ENCODE assay signal across 21 mouse cellular contexts in genomic region chr4:126117116-126117515, GRCm38 (mm10). TPM values are rescaled to one million over a fixed set of nuclear protein-coding genes. Genes with fewer than 3 reads are reported as not detected.
DNase-seq lines count a peak whose midpoint lies in the region; ATAC-seq and TF ChIP-seq lines count a peak whose summit lies in the region.
"Had no signal": no experiment of that assay in that cellular context is flagged by ENCODE, and none has a peak within 500 bp of the region (broad histone marks: within the 10 kb centered on the region; RNA-seq: fewer than 3 reads in every experiment).

No protein-coding gene starts in this region.

- peaks cover 17% of the 10 kb centered on the region; the same call in 1 of the 2 replicates for H3K4me1 ChIP-seq in forebrain, embryonic 13.5 days
- peaks cover 3% of the 10 kb centered on the region; the same call in 1 of the 2 replicates for H3K4me1 ChIP-seq in forebrain, postnatal 0 days (ENCODE audit: insufficient read depth)
- peaks cover 40% of the 10 kb centered on the region for H3K4me1 ChIP-seq in liver, adult 2 months (ENCODE audit: control insufficient read depth, insufficient read depth, low read length)
- peaks cover 13% of the 10 kb centered on the region for H3K4me1 ChIP-seq in liver, embryonic 11.5 days (replicated peaks; ENCODE audit: control insufficient read depth, insufficient read depth, low read length)

- no peak for TF ChIP-seq CTCF in forebrain, postnatal 0 days (IDR thresholded peaks at IDR 0.05; ENCODE audit: low read depth)
- no peak for TF ChIP-seq CTCF in liver, adult 2 months (IDR thresholded peaks at IDR 0.05; ENCODE audit: low read depth, low read length)

- peak overlapping the region; percentile 19; the same call in 1 of the 2 replicates for H3K27ac ChIP-seq in forebrain, embryonic 13.5 days
- no peak overlapping the region for H3K27ac ChIP-seq in forebrain, postnatal 0 days (ENCODE audit: low read depth, low read length)
- no peak overlapping the region for H3K27ac ChIP-seq in liver, adult 2 months (replicated peaks; ENCODE audit: insufficient read depth, low read depth, low read length)
- H3K27ac ChIP-seq in liver, embryonic 11.5 days (ENCODE audit: low read depth, low read length), result no peak overlapping the region
- H3K27ac ChIP-seq: heart, adult 2 months; heart, embryonic 13.5 days; liver, embryonic 12.5 days; midbrain, embryonic 12.5 days had no signal

- H3K4me2 ChIP-seq in forebrain, embryonic 13.5 days, result no peak overlapping the region
- no peak overlapping the region for H3K4me2 ChIP-seq in forebrain, postnatal 0 days (ENCODE audit: low read depth)
- H3K4me2 ChIP-seq in liver, embryonic 11.5 days, result no peak overlapping the region
- H3K4me2 ChIP-seq: heart, embryonic 13.5 days; hindbrain, embryonic 13.5 days; liver, embryonic 12.5 days; midbrain, embryonic 12.5 days had no signal

- 83% methylated on average over 8 of the region's 8 CpGs for whole genome bisulfite sequencing in forebrain, embryonic 13.5 days
- WGBS in forebrain, postnatal 0 days, result 63% methylated on average over 8 of the region's 8 CpGs
- 70% methylated on average over 8 of the region's 8 CpGs for WGBS in liver, adult 2 months
- WGBS in liver, embryonic 11.5 days, result 88% methylated on average over 8 of the region's 8 CpGs

- DNase-seq in adrenal gland, postnatal 10 days, result peak; percentile 34
- DNase-seq in adrenal gland, adult 8-10 months, result no peak
- DNase-seq in forebrain, postnatal 0 days, result no peak
- DNase-seq in liver, adult 2 months (ENCODE audit: extremely low read depth, low read depth, low spot score), result peak; percentile 74
- DNase-seq in liver, embryonic 11.5 days (ENCODE audit: low spot score), result no peak
- DNase-seq in retina, postnatal 1 day, result peak; percentile 21
- DNase-seq in retina, embryonic 14.5 days (ENCODE audit: low spot score), result no peak
- DNase-seq: adrenal gland, postnatal 25 days; gastrocnemius, postnatal 36 days; heart, adult 2 months; kidney, adult 2 months; kidney, postnatal 10 days; lung, adult 2 months had no signal

- H3K9me3 ChIP-seq in forebrain, embryonic 13.5 days (replicated peaks), result peaks cover 11% of the 10 kb centered on the region; the same call in 1 of the 2 replicates
- H3K9me3 ChIP-seq in forebrain, postnatal 0 days (ENCODE audit: low read length), result no peaks in the 10 kb centered on the region
- H3K9me3 ChIP-seq in liver, embryonic 11.5 days (ENCODE audit: control insufficient read depth, low read length), result no peaks in the 10 kb centered on the region
- H3K9me3 ChIP-seq: liver, embryonic 12.5 days had no signal

- peaks cover 20% of the 10 kb centered on the region for H3K36me3 ChIP-seq in forebrain, embryonic 13.5 days (ENCODE audit: poor library complexity, severe bottlenecking)
- H3K36me3 ChIP-seq in forebrain, postnatal 0 days (ENCODE audit: insufficient read depth), result no peaks in the 10 kb centered on the region
- 0 out of 2 replicates have a peak, but pooled peaks cover 1% of the 10 kb centered on the region for H3K36me3 ChIP-seq in liver, adult 2 months (ENCODE audit: control insufficient read depth, insufficient read depth, low read length)
- H3K36me3 ChIP-seq in liver, embryonic 11.5 days (ENCODE audit: control insufficient read depth, insufficient read depth, low read length), result peaks cover 3% of the 10 kb centered on the region; the same call in 1 of the 2 replicates

- H3K9ac ChIP-seq in forebrain, embryonic 13.5 days, result no peak overlapping the region
- H3K9ac ChIP-seq in forebrain, postnatal 0 days, result no peak overlapping the region
- no peak overlapping the region for H3K9ac ChIP-seq in liver, adult 2 months (ENCODE audit: low read depth, low read length)
- no peak overlapping the region for H3K9ac ChIP-seq in liver, embryonic 11.5 days (ENCODE audit: low read depth, low read length)
- H3K9ac ChIP-seq: heart, embryonic 13.5 days; hindbrain, embryonic 13.5 days; liver, embryonic 12.5 days; midbrain, embryonic 12.5 days had no signal

- H3K4me3 ChIP-seq in forebrain, embryonic 13.5 days, result no peak overlapping the region
- no peak overlapping the region for H3K4me3 ChIP-seq in forebrain, postnatal 0 days (ENCODE audit: low read depth, low read length)
- H3K4me3 ChIP-seq in liver, adult 2 months (ENCODE audit: insufficient read depth, low read depth, low read length), result no peak overlapping the region
- H3K4me3 ChIP-seq in liver, embryonic 11.5 days (ENCODE audit: low read depth, low read length), result no peak overlapping the region
- H3K4me3 ChIP-seq: heart, adult 2 months; heart, embryonic 13.5 days; hindbrain, embryonic 13.5 days; liver, embryonic 12.5 days; midbrain, embryonic 12.5 days had no signal

- H3K79me2 ChIP-seq in liver, adult 2 months (ENCODE audit: control insufficient read depth, insufficient read depth, low read length), result peaks cover 33% of the 10 kb centered on the region; the same call in 1 of the 2 replicates

- no peak for ATAC-seq in forebrain, embryonic 13.5 days
- ATAC-seq in forebrain, postnatal 0 days, result no peak
- no peak for ATAC-seq in liver, embryonic 11.5 days (replicated peaks; ENCODE audit: low FRiP score)
- ATAC-seq: activated CD4-positive, CD25-positive, alpha-beta regulatory T cell, adult 4 months; forebrain, embryonic 14.5 days; liver, embryonic 12.5 days had no signal

- H3K27me3 ChIP-seq in forebrain, embryonic 13.5 days, result no peaks in the 10 kb centered on the region
- no peaks in the 10 kb centered on the region for H3K27me3 ChIP-seq in forebrain, postnatal 0 days (ENCODE audit: insufficient read depth, low read length)
- no peaks in the 10 kb centered on the region for H3K27me3 ChIP-seq in liver, adult 2 months (ENCODE audit: control insufficient read depth, insufficient read depth, low read length)
- H3K27me3 ChIP-seq in liver, embryonic 11.5 days (replicated peaks; ENCODE audit: control insufficient read depth, insufficient read depth, low read length), result no peaks in the 10 kb centered on the region
- H3K27me3 ChIP-seq: heart, embryonic 13.5 days; hindbrain, embryonic 13.5 days; liver, embryonic 12.5 days; midbrain, embryonic 12.5 days had no signal

- TF ChIP-seq POLR2A in liver, adult 2 months (IDR thresholded peaks at IDR 0.05; ENCODE audit: extremely low read depth, insufficient read depth, low read length), result no peak

RNA-seq across cellular contexts. Expression of gene Stk40, which starts 13.4 kb away (rescaled TPM):
- 10 to 100 TPM; 48.4 to 53.0 TPM for total RNA-seq in adrenal gland, postnatal 10 days (2021)
- total RNA-seq in adrenal gland, adult 8-10 months (2022), result 10 to 100 TPM; 33.9 to 38.7 (median 37.6) TPM
- polyA plus RNA-seq in forebrain, embryonic 13.5 days (2015; fragmentation: Nextera tagmentation; extraction: Ambion mirVana), result 34.2 and 36.1 TPM in 2 replicates
- total RNA-seq in forebrain, postnatal 0 days (2014; rRNA removed), result 11.7 and 19.6 TPM in 2 replicates
- polyA plus RNA-seq in forebrain, postnatal 0 days (2015; fragmentation: Nextera tagmentation; extraction: Ambion mirVana), result 13.3 and 14.9 TPM in 2 replicates
- total RNA-seq in liver, adult 2 months (2014; rRNA removed), result 6.5 and 10.8 TPM in 2 replicates
- 22.5 and 22.9 TPM in 2 replicates for polyA plus RNA-seq in liver, adult 2 months (2012; rRNA removed)
- 24.4 and 26.7 TPM in 2 replicates for polyA plus RNA-seq in liver, embryonic 11.5 days (2014; fragmentation: Nextera tagmentation; extraction: Ambion mirVana)

RNA-seq across cellular contexts. Expression of gene Lsm10, which starts 20.7 kb away (rescaled TPM):
- total RNA-seq in adrenal gland, postnatal 10 days (2021), result 10 to 100 TPM; 18.2 to 23.2 TPM
- total RNA-seq in adrenal gland, adult 8-10 months (2022), result 10 to 100 TPM; 22.3 to 33.2 (median 30.7) TPM
- 55.9 and 56.0 TPM in 2 replicates for polyA plus RNA-seq in forebrain, embryonic 13.5 days (2015; fragmentation: Nextera tagmentation; extraction: Ambion mirVana)
- 36.1 and 37.1 TPM in 2 replicates for total RNA-seq in forebrain, postnatal 0 days (2014; rRNA removed)
- 54.5 and 59.5 TPM in 2 replicates for polyA plus RNA-seq in forebrain, postnatal 0 days (2015; fragmentation: Nextera tagmentation; extraction: Ambion mirVana)
- total RNA-seq in liver, adult 2 months (2014; rRNA removed), result 20.0 and 30.0 TPM in 2 replicates
- 28.4 TPM in 2 replicates for polyA plus RNA-seq in liver, adult 2 months (2012; rRNA removed)
- polyA plus RNA-seq in liver, embryonic 11.5 days (2014; fragmentation: Nextera tagmentation; extraction: Ambion mirVana), result 46.6 and 53.3 TPM in 2 replicates

RNA-seq across cellular contexts. Expression of gene Eva1b, which starts 30.4 kb away (rescaled TPM):
- 10 to 100 TPM; 36.3 to 41.2 TPM for total RNA-seq in adrenal gland, postnatal 10 days (2021)
- 10 to 100 TPM; 21.1 to 32.2 (median 27.0) TPM for total RNA-seq in adrenal gland, adult 8-10 months (2022)
- 7.9 and 8.1 TPM in 2 replicates for polyA plus RNA-seq in forebrain, embryonic 13.5 days (2015; fragmentation: Nextera tagmentation; extraction: Ambion mirVana)
- 12.9 and 14.4 TPM in 2 replicates for total RNA-seq in forebrain, postnatal 0 days (2014; rRNA removed)
- 10.6 and 12.6 TPM in 2 replicates for polyA plus RNA-seq in forebrain, postnatal 0 days (2015; fragmentation: Nextera tagmentation; extraction: Ambion mirVana)
- total RNA-seq in liver, adult 2 months (2014; rRNA removed), result 8.0 and 9.5 TPM in 2 replicates
- polyA plus RNA-seq in liver, adult 2 months (2012; rRNA removed), result 15.8 and 18.1 TPM in 2 replicates
- 25.3 and 28.1 TPM in 2 replicates for polyA plus RNA-seq in liver, embryonic 11.5 days (2014; fragmentation: Nextera tagmentation; extraction: Ambion mirVana)

RNA-seq across cellular contexts. Expression of gene Sh3d21, which starts 46.2 kb away (rescaled TPM):
- total RNA-seq in adrenal gland, postnatal 10 days (2021), result 1 to 10 TPM; 3.3 to 3.9 TPM
- total RNA-seq in adrenal gland, adult 8-10 months (2022), result 1 to 10 TPM; 2.7 to 5.0 (median 4.3) TPM
- polyA plus RNA-seq in forebrain, embryonic 13.5 days (2015; fragmentation: Nextera tagmentation; extraction: Ambion mirVana), result 0.39 and 0.41 TPM in 2 replicates
- 1.0 and 2.1 TPM in 2 replicates for total RNA-seq in forebrain, postnatal 0 days (2014; rRNA removed)
- polyA plus RNA-seq in forebrain, postnatal 0 days (2015; fragmentation: Nextera tagmentation; extraction: Ambion mirVana), result 1.4 and 1.7 TPM in 2 replicates
- total RNA-seq in liver, adult 2 months (2014; rRNA removed), result 0.54 and 0.65 TPM in 2 replicates
- 0.26 and 0.55 TPM in 2 replicates for polyA plus RNA-seq in liver, adult 2 months (2012; rRNA removed)
- polyA plus RNA-seq in liver, embryonic 11.5 days (2014; fragmentation: Nextera tagmentation; extraction: Ambion mirVana), result 2.3 TPM in 2 replicates
- total RNA-seq: megakaryocyte, adult 5-6 weeks had no signal

RNA-seq across cellular contexts. Expression of gene Oscp1, which starts 58.8 kb away (rescaled TPM):
- total RNA-seq in adrenal gland, postnatal 10 days (2021), result 10 to 100 TPM in 1 of 2 experiments, 1 to 10 TPM in 1; 8.2 to 11.2 TPM
- 10 to 100 TPM in 2 of 4 experiments, 1 to 10 TPM in 2; 7.5 to 20.9 (median 14.9) TPM for total RNA-seq in adrenal gland, adult 8-10 months (2022)
- 27.8 and 37.7 TPM in 2 replicates for polyA plus RNA-seq in forebrain, embryonic 13.5 days (2015; fragmentation: Nextera tagmentation; extraction: Ambion mirVana)
- total RNA-seq in forebrain, postnatal 0 days (2014; rRNA removed), result 30.8 and 32.8 TPM in 2 replicates
- 37.4 and 43.7 TPM in 2 replicates for polyA plus RNA-seq in forebrain, postnatal 0 days (2015; fragmentation: Nextera tagmentation; extraction: Ambion mirVana)
- total RNA-seq in liver, adult 2 months (2014; rRNA removed), result 0.37 and 0.74 TPM in 2 replicates
- polyA plus RNA-seq in liver, adult 2 months (2012; rRNA removed), result 0.20 TPM in 1 of 2 replicates, not detected in the other
- polyA plus RNA-seq in liver, embryonic 11.5 days (2014; fragmentation: Nextera tagmentation; extraction: Ambion mirVana), result 6.6 TPM in 2 replicates

Comparison
In these comparisons a context has a peak if more than half of its experiments do, and no peak if none do; other contexts are left out.
1. DNase-seq: peak in adrenal gland, postnatal 10 days (single experiment), liver, adult 2 months (single experiment) and retina, postnatal 1 day (single experiment); none in adrenal gland, adult 8-10 months (single experiment), forebrain, postnatal 0 days (single experiment), liver, embryonic 11.5 days (single experiment) and retina, embryonic 14.5 days (single experiment).